Mouse (Mus musculus) heart, embryonic 15.5 days (tissue): ENCODE data around the gene Rpa1. TPM values are rescaled to one million over a fixed set of nuclear protein-coding genes. Genes with fewer than 3 reads are reported as not detected.
A peak's percentile ranks its signal among the peaks of the same experiment; 100 is the strongest.

ENCODE experiments used
- ATAC-seq: fragments of 200-750 bp; cut with Nextera tagmentation; replicated peaks from 2 replicates; pipeline ENCODE4 v1.8.0; 2017; ENCODE audit warnings: low read depth, moderate TSS enrichment; ENCODE audit not compliant: insufficient number of reproducible peaks, insufficient read depth, low FRiP score
- H3K27ac ChIP-seq: fragments of 300-500 bp; sonication (generic); 2 replicates; pipeline ENCODE4 v1.5.1; 2015; ENCODE audit warnings: mild to moderate bottlenecking, inconsistent platforms
- H3K27me3 ChIP-seq: fragments of 300-500 bp; sonication (generic); 2 replicates; pipeline ENCODE4 v1.6.1; 2015; ENCODE audit warnings: inconsistent platforms
- H3K36me3 ChIP-seq: fragments of 300-500 bp; sonication (generic); 2 replicates; pipeline ENCODE4 v1.6.1; 2015; ENCODE audit warnings: mild to moderate bottlenecking, inconsistent platforms
- H3K4me1 ChIP-seq: fragments of 300-500 bp; sonication (generic); replicated peaks from 2 replicates; pipeline ENCODE4 v1.6.1; 2015; ENCODE audit warnings: inconsistent platforms
- H3K4me2 ChIP-seq: fragments of 300-500 bp; sonication (generic); 2 replicates; pipeline ENCODE4 v1.6.1; 2015; ENCODE audit warnings: inconsistent platforms, mild to moderate bottlenecking, moderate library complexity
- H3K4me3 ChIP-seq: fragments of 300-500 bp; sonication (generic); 2 replicates; pipeline ENCODE4 v1.5.1; 2015; ENCODE audit warnings: mild to moderate bottlenecking, inconsistent platforms
- H3K9ac ChIP-seq: fragments of 300-500 bp; sonication (generic); 2 replicates; pipeline ENCODE4 v1.6.1; 2015; ENCODE audit warnings: mild to moderate bottlenecking, inconsistent platforms
- H3K9me3 ChIP-seq: fragments of 300-500 bp; sonication (generic); replicated peaks from 2 replicates; pipeline ENCODE4 v1.6.1; 2016; ENCODE audit warnings: inconsistent platforms
- WGBS: fragments of 180-500 bp; shearing (Covaris S2); methylation state at CpG from one replicate; pipeline ENCODE4 v1.1.7; 2015; ENCODE audit warnings: mixed read lengths; 5-methylcytosine and 5-hydroxymethylcytosine counted together
- polyA plus RNA-seq: library from polyadenylated mRNA; unstranded; fragments of >200 nt; fragmentation: Nextera tagmentation; extraction: Ambion mirVana; gene quantifications from 2 replicates; pipeline ENCODE4 v1.2.1, GENCODE M21; 2015

Gene Rpa1
- polyA plus RNA-seq, 1 experiment from 2014 or later = 86.2 TPM

- no peak for ATAC-seq
- peaks cover 53% of the 10 kb centered on the region for H3K4me1 ChIP-seq
- H3K9ac ChIP-seq = 0 out of 2 replicates have a peak overlapping the region, but pooled peaks have one; percentile 0
- no peaks in the 10 kb centered on the region for H3K36me3 ChIP-seq
- H3K27ac ChIP-seq = no peak overlapping the region
- H3K4me2 ChIP-seq = no peak overlapping the region
- no peak overlapping the region for H3K4me3 ChIP-seq
- H3K27me3 ChIP-seq = no peaks in the 10 kb centered on the region
- H3K9me3 ChIP-seq = no peaks in the 10 kb centered on the region
- 36% methylated on average over 8 of the region's 8 CpGs for WGBS
Observed at GRCm38 (mm10) chr11:75273466-75273865, 74.7 kb downstream of the Rpa1 start.

GRCm38 (mm10) chr11:75270985-75271434 is 77.1 kb downstream of the Rpa1 start:
- Histone ChIP-seq H3K4me1 (peaks cover 62% of the 10 kb centered on the region), H3K9ac (no peak overlapping the region), H3K9me3 (no peaks in the 10 kb centered on the region), H3K27ac (peak overlapping the region; percentile 35), H3K4me3 (no peak overlapping the region), H3K36me3 (0 out of 2 replicates have a peak, but pooled peaks cover 4% of the 10 kb centered on the region), H3K4me2 (no peak overlapping the region), H3K27me3 (no peaks in the 10 kb centered on the region)
- no peak for ATAC-seq
- WGBS = 43% methylated on average over 7 of the region's 7 CpGs

GRCm38 (mm10) chr11:75270276-75270984 is 77.7 kb downstream of the Rpa1 start:
- H3K9ac ChIP-seq = no peak overlapping the region
- WGBS = 71% methylated on average over 8 of the region's 8 CpGs
- H3K4me3 ChIP-seq = no peak overlapping the region
- 0 out of 2 replicates have a peak, but pooled peaks cover 4% of the 10 kb centered on the region for H3K36me3 ChIP-seq
- H3K27me3 ChIP-seq = no peaks in the 10 kb centered on the region
- H3K9me3 ChIP-seq = no peaks in the 10 kb centered on the region
- peaks cover 57% of the 10 kb centered on the region for H3K4me1 ChIP-seq
- ATAC-seq = no peak
- peak overlapping the region; percentile 35 for H3K27ac ChIP-seq
- H3K4me2 ChIP-seq = no peak overlapping the region

DNA sequence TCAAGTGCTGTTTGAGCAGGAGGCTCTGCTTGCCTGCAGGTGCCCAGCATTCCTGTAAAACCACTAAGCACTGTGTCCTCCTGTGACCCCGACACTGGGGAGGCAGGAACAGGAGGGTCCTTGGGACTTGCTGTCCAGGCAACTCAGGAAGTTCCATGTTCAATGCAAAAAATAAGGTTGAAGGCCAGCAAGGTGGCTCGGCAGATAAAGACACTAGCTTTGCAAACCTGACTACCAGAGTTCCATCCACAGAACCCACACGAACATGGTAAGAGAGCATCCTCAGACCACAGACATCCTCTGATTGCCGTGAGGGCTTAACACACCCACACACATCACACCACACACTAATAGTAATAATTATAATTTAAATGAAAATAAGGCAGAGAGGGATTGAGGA is 78.9 kb downstream of the Rpa1 start:
- H3K27ac ChIP-seq = no peak overlapping the region
- WGBS = 66% methylated on average over 4 of the region's 4 CpGs
- no peak overlapping the region for H3K9ac ChIP-seq
- H3K9me3 ChIP-seq = no peaks in the 10 kb centered on the region
- 0 out of 2 replicates have a peak, but pooled peaks cover 4% of the 10 kb centered on the region for H3K36me3 ChIP-seq
- H3K4me1 ChIP-seq = peaks cover 51% of the 10 kb centered on the region
- no peak for ATAC-seq
- H3K4me2 ChIP-seq = no peak overlapping the region
- H3K27me3 ChIP-seq = no peaks in the 10 kb centered on the region
- H3K4me3 ChIP-seq = no peak overlapping the region

GRCm38 (mm10) chr11:75268492-75268891 is 79.6 kb downstream of the Rpa1 start:
- no peaks in the 10 kb centered on the region for H3K27me3 ChIP-seq
- no peak overlapping the region for H3K9ac ChIP-seq
- peak overlapping the region; percentile 46; the same call in 1 of the 2 replicates for H3K27ac ChIP-seq
- no peak overlapping the region for H3K4me3 ChIP-seq
- H3K36me3 ChIP-seq = 0 out of 2 replicates have a peak, but pooled peaks cover 4% of the 10 kb centered on the region
- H3K4me2 ChIP-seq = no peak overlapping the region
- ATAC-seq = no peak
- 31% methylated on average over 5 of the region's 5 CpGs for WGBS
- peaks cover 49% of the 10 kb centered on the region for H3K4me1 ChIP-seq
- no peaks in the 10 kb centered on the region for H3K9me3 ChIP-seq

GRCm38 (mm10) chr11:75267826-75268281 is 80.3 kb downstream of the Rpa1 start:
- Histone ChIP-seq H3K9ac (no peak overlapping the region), H3K36me3 (0 out of 2 replicates have a peak, but pooled peaks cover 4% of the 10 kb centered on the region), H3K27me3 (no peaks in the 10 kb centered on the region), H3K9me3 (no peaks in the 10 kb centered on the region), H3K4me1 (peaks cover 50% of the 10 kb centered on the region), H3K4me2 (no peak overlapping the region), H3K27ac (peak overlapping the region; percentile 46), H3K4me3 (no peak overlapping the region)
- ATAC-seq = no peak
- 34% methylated on average over 9 of the region's 9 CpGs for WGBS

DNA sequence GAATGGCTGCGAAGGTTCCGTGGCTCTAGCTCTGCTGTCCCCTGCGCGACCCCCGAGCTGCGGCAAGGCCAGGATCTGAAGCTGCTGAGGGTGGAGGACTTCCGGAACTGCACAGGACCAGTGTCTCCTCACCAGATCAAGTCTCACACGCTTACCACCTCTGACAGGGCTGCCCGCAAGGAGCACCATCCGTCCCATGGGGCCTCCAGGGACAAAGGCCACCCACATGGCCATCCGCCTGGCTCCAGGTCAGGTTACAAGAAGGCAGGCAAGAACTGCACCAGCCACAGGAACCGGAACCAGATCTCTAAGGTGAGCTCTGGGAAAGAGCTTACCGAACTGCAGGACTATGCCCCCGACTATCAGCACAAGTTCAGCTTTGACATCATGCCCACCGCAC is 82.6 kb downstream of the Rpa1 start:
- WGBS = 69% methylated on average over 15 of the region's 15 CpGs
- Histone ChIP-seq H3K4me2 (no peak overlapping the region), H3K36me3 (0 out of 2 replicates have a peak, but pooled peaks cover 4% of the 10 kb centered on the region), H3K9ac (no peak overlapping the region), H3K9me3 (no peaks in the 10 kb centered on the region), H3K4me1 (peaks cover 55% of the 10 kb centered on the region), H3K27me3 (no peaks in the 10 kb centered on the region), H3K27ac (no peak overlapping the region), H3K4me3 (no peak overlapping the region)
- no peak for ATAC-seq

DNA sequence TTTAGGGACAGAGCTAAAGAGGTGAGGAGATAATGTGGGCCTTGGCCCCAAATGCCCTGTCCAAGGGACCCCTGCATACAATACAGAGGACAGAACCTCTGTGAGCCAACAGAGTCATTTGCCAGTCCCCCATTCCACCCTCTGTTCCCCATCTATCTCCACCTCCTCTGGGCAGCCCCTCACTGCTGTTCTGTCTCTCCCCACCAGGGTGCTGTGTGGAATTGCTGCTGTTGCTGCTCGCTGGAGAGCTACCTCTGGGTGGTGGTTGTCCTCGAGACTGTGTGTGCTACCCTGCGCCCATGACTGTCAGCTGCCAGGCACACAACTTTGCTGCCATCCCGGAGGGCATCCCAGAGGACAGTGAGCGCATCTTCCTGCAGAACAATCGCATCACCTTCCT is 83.6 kb downstream of the Rpa1 start:
- H3K4me2 ChIP-seq = no peak overlapping the region
- 0 out of 2 replicates have a peak, but pooled peaks cover 4% of the 10 kb centered on the region for H3K36me3 ChIP-seq
- H3K4me1 ChIP-seq = peaks cover 60% of the 10 kb centered on the region
- ATAC-seq = no peak
- no peaks in the 10 kb centered on the region for H3K9me3 ChIP-seq
- H3K4me3 ChIP-seq = no peak overlapping the region
- H3K9ac ChIP-seq = no peak overlapping the region
- 81% methylated on average over 6 of the region's 6 CpGs for WGBS
- H3K27me3 ChIP-seq = no peaks in the 10 kb centered on the region
- H3K27ac ChIP-seq = no peak overlapping the region

GRCm38 (mm10) chr11:75263964-75264312 is 84.2 kb downstream of the Rpa1 start:
- no peak overlapping the region for H3K4me2 ChIP-seq
- H3K9ac ChIP-seq = no peak overlapping the region
- ATAC-seq = no peak
- WGBS = 56% methylated on average over 6 of the region's 6 CpGs
- H3K27ac ChIP-seq = no peak overlapping the region; the same call in 1 of the 2 replicates
- no peak overlapping the region for H3K4me3 ChIP-seq
- peaks cover 61% of the 10 kb centered on the region for H3K4me1 ChIP-seq
- 0 out of 2 replicates have a peak, but pooled peaks cover 4% of the 10 kb centered on the region for H3K36me3 ChIP-seq
- H3K27me3 ChIP-seq = no peaks in the 10 kb centered on the region
- no peaks in the 10 kb centered on the region for H3K9me3 ChIP-seq

DNA sequence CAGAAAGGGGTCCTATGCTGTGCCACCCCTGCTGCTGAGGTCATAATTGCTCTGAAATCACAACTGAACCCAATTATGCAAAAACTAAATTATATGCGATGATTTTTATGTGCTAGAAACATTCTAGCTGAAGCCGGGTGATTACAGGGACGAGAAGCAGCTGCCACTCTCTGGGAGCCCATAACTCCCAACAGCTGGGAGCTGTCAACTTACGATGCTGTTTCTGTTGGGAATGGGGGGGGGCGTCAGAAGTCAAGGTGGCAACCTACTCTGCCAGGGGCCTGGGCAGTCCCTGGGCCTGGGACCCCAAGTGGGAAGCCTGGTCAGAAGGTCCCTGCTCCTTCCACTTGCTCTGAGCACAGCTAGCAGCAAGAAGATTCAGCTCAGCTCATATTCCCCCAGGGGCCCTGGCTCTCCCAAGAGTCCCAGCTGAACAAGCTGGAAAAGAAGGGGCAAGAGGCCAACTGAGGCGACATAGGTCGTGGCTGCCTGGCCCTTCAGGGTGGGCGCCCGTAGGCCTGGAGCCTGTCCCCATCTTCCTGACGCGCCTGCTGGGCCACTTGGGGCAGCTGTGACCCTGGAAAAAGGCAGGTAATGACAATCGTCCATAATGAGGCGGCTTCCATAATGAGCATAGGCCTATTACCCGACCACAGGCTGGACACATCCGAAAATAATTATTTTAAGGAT is 84.7 kb downstream of the Rpa1 start:
- Histone ChIP-seq H3K27ac (peak overlapping the region; percentile 51), H3K36me3 (0 out of 2 replicates have a peak, but pooled peaks cover 4% of the 10 kb centered on the region), H3K27me3 (no peaks in the 10 kb centered on the region), H3K9ac (no peak overlapping the region), H3K9me3 (no peaks in the 10 kb centered on the region), H3K4me2 (no peak overlapping the region), H3K4me1 (peaks cover 58% of the 10 kb centered on the region), H3K4me3 (no peak overlapping the region)
- WGBS = 71% methylated on average over 15 of the region's 15 CpGs
- no peak for ATAC-seq

GRCm38 (mm10) chr11:75262791-75263190 is 85.3 kb downstream of the Rpa1 start:
- Histone ChIP-seq H3K4me1 (peaks cover 52% of the 10 kb centered on the region), H3K4me2 (no peak overlapping the region), H3K9ac (no peak overlapping the region), H3K27ac (peak overlapping the region; percentile 51), H3K4me3 (no peak overlapping the region), H3K36me3 (0 out of 2 replicates have a peak, but pooled peaks cover 4% of the 10 kb centered on the region), H3K27me3 (no peaks in the 10 kb centered on the region), H3K9me3 (no peaks in the 10 kb centered on the region)
- no peak for ATAC-seq
- 40% methylated on average over 5 of the region's 5 CpGs for WGBS
